Mouse (Mus musculus) megakaryocyte, embryonic 14.5 days (primary cell): Measurements from ENCODE around the gene Dnm3.

ENCODE experiments used
- FLI1 ChIP-seq: IDR thresholded peaks from 2 replicates; pipeline ENCODE4 v1.6.1; 2012; ENCODE audit warnings: low read length, inconsistent platforms, mixed read lengths
- GATA1 ChIP-seq: IDR thresholded peaks from 3 replicates; pipeline ENCODE4 v1.6.1; 2012; ENCODE audit warnings: mixed read lengths, low read length, inconsistent platforms, borderline replicate concordance

DNA sequence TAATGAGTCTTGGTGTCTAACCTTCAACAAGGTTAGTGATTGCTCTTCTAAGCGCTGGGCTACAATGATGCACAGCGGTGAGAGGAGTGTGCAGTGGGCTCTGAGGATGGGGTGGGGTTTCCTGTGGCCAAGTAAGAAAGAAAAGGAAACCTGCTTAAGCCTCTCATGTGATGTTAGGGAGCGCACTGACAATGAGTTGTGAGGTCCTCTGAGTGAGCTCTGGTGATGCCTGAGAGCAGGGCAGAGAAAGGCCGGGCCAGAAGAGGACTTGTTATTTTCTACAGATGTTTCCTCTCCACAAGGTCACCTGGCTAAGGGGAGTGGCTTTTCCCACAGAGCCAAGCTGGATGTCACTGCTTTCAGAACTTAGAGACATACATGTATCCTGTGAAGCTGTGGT lies 298.4 kb downstream of the Dnm3 start:
- TF ChIP-seq GATA1, result no peak
- no peak for TF ChIP-seq FLI1
